Mouse (Mus musculus) lung, postnatal 0 days (tissue): ENCODE measurements around the gene Myo10.

Source experiments
- CTCF ChIP-seq: IDR thresholded peaks from 2 replicates; pipeline ENCODE4 v1.5.1; 2016; ENCODE audit warnings: antibody characterized with exemption, mild to moderate bottlenecking
- EP300 ChIP-seq: IDR thresholded peaks from 2 replicates; pipeline ENCODE4 v1.6.1; 2016; ENCODE audit warnings: antibody characterized with exemption, mild to moderate bottlenecking, control low read depth

DNA sequence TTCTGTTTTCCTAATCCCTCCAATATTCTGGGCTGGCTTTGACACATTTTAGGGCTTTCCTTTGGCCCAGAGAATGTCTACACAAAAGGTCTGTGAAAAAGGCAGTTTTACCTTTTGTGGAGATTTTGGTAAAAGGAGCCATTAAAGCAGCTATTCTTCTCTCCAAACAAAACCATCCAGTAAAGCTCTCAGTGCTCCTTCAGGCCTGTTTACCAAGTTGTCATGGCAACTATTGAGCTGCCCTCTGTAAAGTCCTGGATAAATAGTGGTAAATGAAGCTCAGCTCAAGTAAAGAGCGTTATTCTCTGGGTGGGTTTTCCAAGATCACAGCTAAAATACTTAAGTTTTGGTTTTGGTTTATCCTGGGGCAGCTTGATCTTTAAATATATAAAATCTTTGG lies 130.3 kb downstream of the Myo10 start:
- TF ChIP-seq CTCF (no peak), EP300 (no peak)
